Mouse (Mus musculus) spleen, adult 2 months (tissue): ENCODE measurements at regions not wholly inside any gene's neighbourhood (a gene's known extent, or its start where the extent isn't known, plus 50 kb on each side); places are given as distances from the start of the nearest gene placed in this dataset.

Source experiments
- CTCF ChIP-seq: fragments of 200-500 bp; IDR thresholded peaks from 2 replicates; pipeline ENCODE4 v1.5.1; 2011; ENCODE audit warnings: mild to moderate bottlenecking, inconsistent platforms; ENCODE audit not compliant: insufficient read depth, insufficient read length, insufficient replicate concordance; ENCODE audit errors: extremely low read depth
- POLR2A ChIP-seq: fragments of 200-500 bp; IDR thresholded peaks from 2 replicates; pipeline ENCODE4 v1.6.1; 2011; ENCODE audit warnings: low read depth, low read length, inconsistent platforms

DNA sequence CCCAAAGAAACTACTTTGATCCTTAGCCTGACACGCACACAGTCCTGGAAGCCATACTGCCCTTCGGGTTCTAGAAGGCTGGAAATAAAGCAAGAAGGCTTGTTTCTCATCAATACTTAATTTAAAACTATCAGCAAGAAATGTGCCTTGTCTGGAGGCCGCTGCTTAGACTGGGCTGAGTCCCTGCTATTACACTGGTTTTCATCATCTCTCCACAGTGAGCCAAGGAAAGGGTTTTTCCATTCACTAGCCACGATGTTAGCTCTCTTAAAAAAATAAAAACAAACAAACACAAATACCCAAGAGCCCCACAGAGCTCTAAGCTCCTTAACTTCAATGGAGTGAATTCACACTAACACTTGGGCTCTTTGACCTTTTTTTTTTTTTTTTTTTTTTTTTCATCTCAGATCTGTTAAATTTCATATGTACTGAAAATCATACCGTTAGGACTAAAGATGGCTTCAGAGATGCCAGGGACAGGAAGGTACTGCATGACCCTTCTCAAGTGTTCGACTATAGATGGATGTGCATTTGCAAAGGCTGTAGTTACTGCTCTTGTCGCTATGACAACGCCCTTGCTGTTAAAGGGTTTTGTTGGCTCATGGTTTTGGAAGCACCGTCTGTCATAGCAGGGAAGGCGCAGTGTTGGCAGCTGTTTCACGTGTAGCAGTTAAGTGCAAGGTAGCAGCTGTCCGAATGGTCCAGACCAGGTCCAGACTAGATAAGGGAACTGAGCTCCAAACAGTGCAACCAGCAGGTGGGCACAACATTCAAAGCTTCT, 98.1 kb upstream of the Klf14 start:
- TF ChIP-seq CTCF (no peak), POLR2A (no peak)
